Mouse (Mus musculus): ENCODE data around the gene Catsper3. TPM values are rescaled to one million over a fixed set of nuclear protein-coding genes. Genes with fewer than 3 reads are reported as not detected.
A peak's percentile ranks its signal among the peaks of the same experiment; 100 is the strongest.

Gene Catsper3
- polyA plus RNA-seq, 1 experiment from 2014 or later: not detected

DNA sequence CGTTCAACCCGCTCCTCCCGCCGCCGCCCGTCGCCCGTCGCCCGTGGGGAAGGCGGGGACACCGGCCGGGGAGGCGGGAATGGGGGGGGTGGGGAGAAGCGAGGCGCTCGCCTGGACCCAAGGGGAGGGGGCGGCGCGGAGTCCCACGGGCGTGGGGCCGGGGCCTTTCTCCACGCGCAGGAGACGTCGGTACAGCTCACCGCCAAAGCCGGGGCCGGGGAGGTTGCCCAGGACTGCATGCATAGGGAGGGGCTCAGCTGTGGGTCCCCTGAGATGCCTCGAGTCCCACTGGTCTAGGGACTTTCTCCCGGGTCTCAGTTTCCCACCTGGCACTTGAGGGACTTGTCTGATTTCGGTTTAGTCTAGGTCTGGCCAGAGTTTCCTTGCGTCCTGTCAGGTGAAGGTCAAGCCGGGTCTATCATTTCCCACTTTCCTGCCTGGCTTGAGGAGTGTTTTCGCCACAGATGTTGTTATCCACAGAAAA, 51.8 kb downstream of the Catsper3 start, which contains the start of gene Pitx1:
Gene Pitx1, minus strand, starts transcription at position 51 of the 484 bp plus-strand sequence.
- H3K36me3 ChIP-seq: no peaks in the 10 kb centered on the region
- peaks cover 100% of the 10 kb centered on the region for H3K27me3 ChIP-seq
- H3K9ac ChIP-seq: no peak within 1 kb of the TSS
- peaks cover 22% of the 10 kb centered on the region for H3K4me1 ChIP-seq
- ATAC-seq (replicated peaks; ENCODE audit: low FRiP score): no peak
- H3K9me3 ChIP-seq (replicated peaks): no peaks in the 10 kb centered on the region
- under 1% methylated on average over 36 of the region's 36 CpGs for WGBS
- peak within 1 kb of the TSS; percentile 9 for H3K4me3 ChIP-seq (replicated peaks)
- peak within 1 kb of the TSS; percentile 8 for H3K4me2 ChIP-seq
- H3K27ac ChIP-seq: no peak within 1 kb of the TSS

- Histone ChIP-seq H3K36me3 (no peaks in the 10 kb centered on the region), H3K4me1 (peaks cover 14% of the 10 kb centered on the region), H3K9ac (no peak overlapping the region), H3K4me2 (no peak overlapping the region), H3K4me3 (replicated peaks) (no peak overlapping the region), H3K9me3 (replicated peaks) (no peaks in the 10 kb centered on the region), H3K27me3 (peaks cover 100% of the 10 kb centered on the region), H3K27ac (no peak overlapping the region)
- 1% methylated on average over 32 of the region's 32 CpGs for WGBS
- no peak for ATAC-seq (replicated peaks; ENCODE audit: low FRiP score)
These were observed 52.7 kb downstream of the Catsper3 start for GRCm38 (mm10) chr13:55836786-55837780.

DNA sequence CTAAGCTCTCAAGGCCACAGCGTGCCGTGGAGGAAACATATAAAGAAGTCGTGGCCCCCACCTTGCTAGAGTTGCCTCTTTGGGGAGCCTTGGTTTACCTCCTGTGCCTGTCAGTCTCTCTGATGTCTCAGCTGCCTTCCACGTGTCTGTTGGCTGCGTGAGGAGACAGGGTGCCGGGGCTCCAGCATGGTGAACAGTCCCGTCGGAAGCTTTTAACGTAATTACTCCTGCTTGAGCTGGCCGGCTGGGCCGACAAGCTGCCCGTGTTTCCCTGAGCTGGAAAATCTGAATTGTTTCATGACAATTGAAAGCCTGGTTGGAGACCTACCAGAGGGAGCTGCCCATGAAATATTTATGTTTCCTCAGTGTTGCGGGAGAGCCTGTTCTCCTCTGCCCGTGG, 55.9 kb downstream of the Catsper3 start:
- H3K4me2 ChIP-seq: no peak overlapping the region
- no peak overlapping the region for H3K4me3 ChIP-seq (replicated peaks)
- WGBS: 27% methylated on average over 14 of the region's 14 CpGs
- no peaks in the 10 kb centered on the region for H3K36me3 ChIP-seq
- H3K27me3 ChIP-seq: peaks cover 93% of the 10 kb centered on the region
- no peaks in the 10 kb centered on the region for H3K9me3 ChIP-seq (replicated peaks)
- H3K27ac ChIP-seq: no peak overlapping the region
- H3K9ac ChIP-seq: no peak overlapping the region
- ATAC-seq (replicated peaks; ENCODE audit: low FRiP score): no peak
- peaks cover 14% of the 10 kb centered on the region for H3K4me1 ChIP-seq

DNA sequence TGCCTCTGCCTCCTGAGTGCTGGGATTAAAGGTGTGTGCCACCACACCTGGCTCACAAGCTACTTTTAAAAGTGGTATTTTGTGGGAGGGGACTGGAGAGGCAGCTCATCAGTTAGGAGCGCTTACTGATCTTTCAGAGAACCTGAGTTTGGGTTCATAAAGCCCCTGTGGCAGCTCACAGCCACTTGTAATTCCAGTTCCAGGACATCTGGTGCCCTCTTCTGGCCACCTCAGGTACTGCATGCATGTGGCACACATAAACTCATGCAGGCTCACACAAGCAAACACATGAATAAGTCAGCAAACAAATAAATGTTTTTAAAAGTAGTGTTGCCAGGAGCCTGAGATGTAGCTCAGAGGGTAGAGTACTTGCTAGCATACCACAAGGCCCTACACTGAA, 59.3 kb downstream of the Catsper3 start:
- no peak overlapping the region for H3K4me2 ChIP-seq
- H3K4me1 ChIP-seq: peaks cover 19% of the 10 kb centered on the region
- no peak overlapping the region for H3K9ac ChIP-seq
- H3K36me3 ChIP-seq: no peaks in the 10 kb centered on the region
- H3K9me3 ChIP-seq (replicated peaks): no peaks in the 10 kb centered on the region
- 89% methylated on average over 1 of the region's 1 CpGs for WGBS
- no peak overlapping the region for H3K4me3 ChIP-seq (replicated peaks)
- H3K27ac ChIP-seq: no peak overlapping the region
- peaks cover 91% of the 10 kb centered on the region for H3K27me3 ChIP-seq
- ATAC-seq (replicated peaks; ENCODE audit: low FRiP score): no peak

- Histone ChIP-seq H3K27ac (no peak overlapping the region), H3K4me3 (replicated peaks) (peak overlapping the region; percentile 26)
- 16% methylated on average over 10 of the region's 10 CpGs for WGBS
These were observed 63.4 kb downstream of the Catsper3 start for GRCm38 (mm10) chr13:55847805-55848204.

GRCm38 (mm10) chr13:55848604-55849190, 64.3 kb downstream of the Catsper3 start:
- peaks cover 74% of the 10 kb centered on the region for H3K27me3 ChIP-seq
- no peak for ATAC-seq (replicated peaks; ENCODE audit: low FRiP score)
- no peaks in the 10 kb centered on the region for H3K36me3 ChIP-seq
- 12% methylated on average over 13 of the region's 13 CpGs for WGBS
- H3K9me3 ChIP-seq (replicated peaks): no peaks in the 10 kb centered on the region
- H3K9ac ChIP-seq: no peak overlapping the region
- no peak overlapping the region for H3K4me3 ChIP-seq (replicated peaks)
- no peak overlapping the region for H3K4me2 ChIP-seq
- H3K4me1 ChIP-seq: peaks cover 25% of the 10 kb centered on the region
- no peak overlapping the region for H3K27ac ChIP-seq

More at GRCm38 (mm10) chr13:55847805-55848204, 63.4 kb downstream of the Catsper3 start:
- Histone ChIP-seq H3K4me1 (peaks cover 25% of the 10 kb centered on the region), H3K9ac (no peak overlapping the region), H3K27me3 (peaks cover 77% of the 10 kb centered on the region), H3K36me3 (no peaks in the 10 kb centered on the region), H3K9me3 (replicated peaks) (no peaks in the 10 kb centered on the region), H3K4me2 (peak overlapping the region; percentile 53)
- ATAC-seq (replicated peaks; ENCODE audit: low FRiP score): peak; percentile 81

GRCm38 (mm10) chr13:55850726-55851125, 66.4 kb downstream of the Catsper3 start:
- 67% methylated on average over 5 of the region's 5 CpGs for WGBS
- H3K4me3 ChIP-seq (replicated peaks): no peak overlapping the region
- no peak overlapping the region for H3K27ac ChIP-seq
- no peak overlapping the region for H3K4me2 ChIP-seq
- no peaks in the 10 kb centered on the region for H3K9me3 ChIP-seq (replicated peaks)
- H3K27me3 ChIP-seq: peaks cover 70% of the 10 kb centered on the region
- no peak for ATAC-seq (replicated peaks; ENCODE audit: low FRiP score)
- H3K36me3 ChIP-seq: no peaks in the 10 kb centered on the region
- peaks cover 29% of the 10 kb centered on the region for H3K4me1 ChIP-seq
- H3K9ac ChIP-seq: no peak overlapping the region

- H3K4me2 ChIP-seq: no peak overlapping the region
- ATAC-seq (replicated peaks; ENCODE audit: low FRiP score): no peak
- WGBS: 72% methylated on average over 3 of the region's 3 CpGs
- peaks cover 69% of the 10 kb centered on the region for H3K27me3 ChIP-seq
- no peak overlapping the region for H3K27ac ChIP-seq
- no peaks in the 10 kb centered on the region for H3K36me3 ChIP-seq
- peaks cover 27% of the 10 kb centered on the region for H3K4me1 ChIP-seq
- no peaks in the 10 kb centered on the region for H3K9me3 ChIP-seq (replicated peaks)
- no peak overlapping the region for H3K9ac ChIP-seq
- H3K4me3 ChIP-seq (replicated peaks): no peak overlapping the region
These were observed 67.8 kb downstream of the Catsper3 start for GRCm38 (mm10) chr13:55852205-55852604.

DNA sequence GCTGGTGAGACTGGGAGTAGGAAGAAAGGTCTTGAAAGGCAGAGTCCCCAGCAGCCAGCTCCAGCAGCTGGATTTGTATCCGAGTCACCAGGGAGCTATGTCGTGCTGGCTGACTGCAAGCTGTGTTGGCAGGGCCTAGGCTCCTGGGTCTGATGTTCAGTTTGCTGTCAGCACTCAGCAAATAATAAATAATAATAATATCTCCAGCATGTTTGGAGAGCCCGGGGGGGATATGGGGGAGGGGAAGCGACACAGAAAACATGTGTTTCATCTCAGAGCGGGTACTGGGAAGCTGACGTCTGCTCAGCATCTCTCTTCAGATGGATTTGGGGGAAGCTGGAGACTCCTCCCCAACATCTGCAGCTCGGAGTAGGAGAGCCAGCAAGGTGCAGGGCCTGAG, 71.4 kb downstream of the Catsper3 start:
- ATAC-seq (replicated peaks; ENCODE audit: low FRiP score): no peak; the same call in 1 of the 2 replicates
- peaks cover 6% of the 10 kb centered on the region for H3K4me1 ChIP-seq
- H3K9me3 ChIP-seq (replicated peaks): no peaks in the 10 kb centered on the region
- no peak overlapping the region for H3K4me3 ChIP-seq (replicated peaks)
- H3K27me3 ChIP-seq: peaks cover 67% of the 10 kb centered on the region
- no peak overlapping the region for H3K27ac ChIP-seq
- H3K36me3 ChIP-seq: no peaks in the 10 kb centered on the region
- no peak overlapping the region for H3K9ac ChIP-seq
- WGBS: 43% methylated on average over 7 of the region's 7 CpGs
- H3K4me2 ChIP-seq: no peak overlapping the region

DNA sequence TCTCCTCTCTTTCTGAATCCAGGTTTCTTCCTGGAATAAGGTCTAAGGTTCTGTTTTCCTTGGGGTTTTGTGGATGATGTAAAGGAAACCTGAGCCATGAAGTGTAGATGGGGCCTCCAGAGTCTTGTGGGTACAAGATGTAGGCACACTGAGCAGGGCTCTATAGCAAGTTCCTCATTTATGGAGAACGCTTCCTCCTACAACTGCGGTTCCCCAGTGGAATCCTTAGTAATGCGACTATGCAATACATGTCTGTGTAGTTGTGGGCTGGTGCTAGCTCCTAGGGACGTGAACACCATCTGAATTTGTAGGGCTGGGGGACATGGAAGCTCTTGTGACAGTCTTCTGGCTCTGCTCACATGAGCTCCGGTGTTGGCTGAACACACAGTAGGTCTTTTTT, 74.1 kb downstream of the Catsper3 start:
- Histone ChIP-seq H3K9ac (no peak overlapping the region), H3K4me2 (no peak overlapping the region), H3K9me3 (replicated peaks) (no peaks in the 10 kb centered on the region), H3K27ac (no peak overlapping the region), H3K27me3 (peaks cover 53% of the 10 kb centered on the region), H3K4me3 (replicated peaks) (no peak overlapping the region), H3K4me1 (peaks cover 6% of the 10 kb centered on the region), H3K36me3 (no peaks in the 10 kb centered on the region)
- ATAC-seq (replicated peaks; ENCODE audit: low FRiP score): no peak
- 88% methylated on average over 5 of the region's 5 CpGs for WGBS

All from kidney, embryonic 15.5 days (tissue).